ENCODE assay signal across 21 mouse cellular contexts in the genomic region with DNA sequence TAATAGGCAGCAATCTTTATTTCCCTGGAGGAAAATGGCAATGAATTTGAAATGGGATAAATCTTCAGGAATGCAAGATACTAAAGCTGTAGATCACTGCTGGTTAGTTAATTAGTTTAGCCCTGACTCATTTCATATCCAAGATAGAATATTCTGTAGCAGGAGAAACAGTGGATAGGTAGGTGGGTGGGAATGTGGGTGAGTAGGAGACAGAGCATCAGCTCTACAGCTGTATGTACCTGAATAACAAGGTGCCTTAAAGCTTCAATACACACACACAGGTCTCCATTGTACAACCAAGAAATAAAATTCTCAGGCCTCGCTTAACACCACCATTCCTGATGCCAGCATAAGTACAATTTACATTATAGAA.
DNase-seq lines count a peak whose midpoint lies in the region; ATAC-seq and TF ChIP-seq lines count a peak whose summit lies in the region.
"Had no signal": no experiment of that assay in that cellular context is flagged by ENCODE, and none has a peak within 500 bp of the region (broad histone marks: within the 10 kb centered on the region; RNA-seq: fewer than 3 reads in every experiment).

No protein-coding gene starts in this region.

- 0 out of 2 replicates have a peak, but pooled peaks have one; percentile 4 for ATAC-seq in frontal cortex, adult (ENCODE audit: low TSS enrichment)
- peak; percentile 41 for ATAC-seq in neural tube, embryonic 11.5 days (ENCODE audit: insufficient read depth, low FRiP score, low TSS enrichment)
- ATAC-seq in midbrain, embryonic 14.5 days (ENCODE audit: low FRiP score, low TSS enrichment): peak; percentile 12; the same call in 1 of the 2 replicates
- no peak for ATAC-seq in stomach, postnatal 0 days (ENCODE audit: low FRiP score, low TSS enrichment)

- DNase-seq in frontal cortex, adult 2 months (ENCODE audit: extremely low spot score in 1 of 2, low spot score in 1 of 2): no peak
- DNase-seq in neural tube, embryonic 11.5 days (ENCODE audit: low spot score): no peak
- DNase-seq in neural tube, embryonic 10.5 days (ENCODE audit: extremely low spot score, low spot score): no peak
- DNase-seq in midbrain, embryonic 14.5 days: no peak
- DNase-seq in urinary bladder, postnatal 25 days (ENCODE audit: low spot score): no peak
- no peak for DNase-seq in stomach, postnatal 0 days (ENCODE audit: low spot score)
- DNase-seq in cerebellum, adult 11-12 months: no peak
- DNase-seq: adrenal gland, postnatal 25 days; B cell, adult 2 months; cerebellum, adult 2 months; gastrocnemius, postnatal 36 days; heart, postnatal 4 days; left cerebral cortex, postnatal 4 days; liver; lung, postnatal 14 days; right cerebral cortex, adult 18-20 months; thymus, postnatal 14 days had no signal

- no peaks in the 10 kb centered on the region for H3K9me3 ChIP-seq in neural tube, embryonic 11.5 days (ENCODE audit: control insufficient read depth, low read length)
- H3K9me3 ChIP-seq in midbrain, embryonic 14.5 days (ENCODE audit: control insufficient read depth, low read length): no peaks in the 10 kb centered on the region
- no peaks in the 10 kb centered on the region for H3K9me3 ChIP-seq in stomach, postnatal 0 days (ENCODE audit: control insufficient read depth, low read length)
- H3K9me3 ChIP-seq: heart, embryonic 15.5 days had no signal

- WGBS in neural tube, embryonic 11.5 days: 86% methylated on average over 1 of the region's 1 CpGs
- WGBS in midbrain, embryonic 14.5 days: 76% methylated on average over 1 of the region's 1 CpGs
- WGBS in stomach, postnatal 0 days: 77% methylated on average over 1 of the region's 1 CpGs

- no peak overlapping the region for H3K4me2 ChIP-seq in neural tube, embryonic 11.5 days (ENCODE audit: low read depth)
- H3K4me2 ChIP-seq in midbrain, embryonic 14.5 days (ENCODE audit: low read length): no peak overlapping the region
- no peak overlapping the region for H3K4me2 ChIP-seq in stomach, postnatal 0 days (replicated peaks; ENCODE audit: low read depth)
- H3K4me2 ChIP-seq: heart, embryonic 15.5 days had no signal

- H3K9ac ChIP-seq in neural tube, embryonic 11.5 days (ENCODE audit: low read length): no peak overlapping the region
- H3K9ac ChIP-seq in midbrain, embryonic 14.5 days (replicated peaks; ENCODE audit: low read length): no peak overlapping the region
- H3K9ac ChIP-seq in stomach, postnatal 0 days (ENCODE audit: low read length): no peak overlapping the region
- H3K9ac ChIP-seq: heart, embryonic 15.5 days had no signal

- no peak for TF ChIP-seq EP300 in stomach, postnatal 0 days (optimal IDR thresholded peaks at IDR 0.05)

- no peaks in the 10 kb centered on the region for H3K27me3 ChIP-seq in neural tube, embryonic 11.5 days (ENCODE audit: control insufficient read depth, insufficient read depth, low read length)
- H3K27me3 ChIP-seq in midbrain, embryonic 14.5 days (ENCODE audit: control insufficient read depth, insufficient read depth, low read length): no peaks in the 10 kb centered on the region
- no peaks in the 10 kb centered on the region for H3K27me3 ChIP-seq in stomach, postnatal 0 days (ENCODE audit: control insufficient read depth, insufficient read depth, low read length)
- H3K27me3 ChIP-seq: heart, embryonic 15.5 days; megakaryocyte, embryonic 14.5 days had no signal

- TF ChIP-seq CTCF in stomach, postnatal 0 days (IDR thresholded peaks at IDR 0.05; ENCODE audit: low read depth): no peak

- H3K4me3 ChIP-seq in neural tube, embryonic 11.5 days (ENCODE audit: low read depth, low read length): no peak overlapping the region
- H3K4me3 ChIP-seq in midbrain, embryonic 14.5 days (replicated peaks; ENCODE audit: low read depth, low read length): no peak overlapping the region
- no peak overlapping the region for H3K4me3 ChIP-seq in stomach, postnatal 0 days (ENCODE audit: low read depth, low read length)
- H3K4me3 ChIP-seq: heart, embryonic 15.5 days; megakaryocyte, embryonic 14.5 days; myocyte had no signal

- H3K36me3 ChIP-seq in neural tube, embryonic 11.5 days (ENCODE audit: control insufficient read depth, insufficient read depth, low read length): no peaks in the 10 kb centered on the region
- no peaks in the 10 kb centered on the region for H3K36me3 ChIP-seq in midbrain, embryonic 14.5 days (ENCODE audit: control insufficient read depth, insufficient read depth, low read length)
- no peaks in the 10 kb centered on the region for H3K36me3 ChIP-seq in stomach, postnatal 0 days (ENCODE audit: control insufficient read depth, insufficient read depth, low read length)
- H3K36me3 ChIP-seq: heart, embryonic 15.5 days had no signal

- no peaks in the 10 kb centered on the region; the same call in 1 of the 2 replicates for H3K4me1 ChIP-seq in neural tube, embryonic 11.5 days (ENCODE audit: control insufficient read depth, insufficient read depth, low read length)
- peaks cover 11% of the 10 kb centered on the region for H3K4me1 ChIP-seq in midbrain, embryonic 14.5 days (ENCODE audit: control insufficient read depth, insufficient read depth, low read length)
- no peaks in the 10 kb centered on the region for H3K4me1 ChIP-seq in stomach, postnatal 0 days (replicated peaks; ENCODE audit: control insufficient read depth, insufficient read depth)
- H3K4me1 ChIP-seq: heart, embryonic 15.5 days; megakaryocyte, embryonic 14.5 days had no signal

- no peak overlapping the region for H3K27ac ChIP-seq in neural tube, embryonic 11.5 days (ENCODE audit: low read depth, low read length)
- no peak overlapping the region; the same call in 1 of the 2 replicates for H3K27ac ChIP-seq in midbrain, embryonic 14.5 days (replicated peaks; ENCODE audit: low read depth, low read length)
- H3K27ac ChIP-seq in stomach, postnatal 0 days (replicated peaks): no peak overlapping the region
- H3K27ac ChIP-seq: heart, embryonic 15.5 days had no signal
